Mouse (Mus musculus) cerebellum, adult 11-12 months (tissue): ENCODE results near the gene Magi2.

ENCODE experiments used
- DNase-seq: peaks from one replicate; pipeline ENCODE4 v3.0.0; 2022

Magi2 gene

DNA sequence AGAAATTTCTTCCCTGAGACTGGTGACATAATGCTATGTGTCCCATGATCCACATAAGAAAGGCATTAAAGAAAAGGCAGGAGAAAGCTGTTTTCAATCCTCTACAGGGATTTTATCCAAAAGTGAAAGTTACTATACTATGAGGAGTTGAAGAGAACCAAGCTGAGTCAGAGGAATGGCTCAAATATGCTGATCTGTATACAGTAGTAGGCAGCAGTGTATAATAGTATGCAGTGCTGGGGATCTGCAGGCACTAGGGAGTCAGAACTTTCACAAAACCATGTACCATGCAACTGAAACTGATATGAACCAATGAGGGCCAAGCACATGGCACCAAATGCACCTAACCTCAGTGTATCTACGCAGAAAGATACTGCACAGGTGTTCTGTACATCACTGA, 855.5 kb downstream of the Magi2 start:
- no peak for DNase-seq

DNA sequence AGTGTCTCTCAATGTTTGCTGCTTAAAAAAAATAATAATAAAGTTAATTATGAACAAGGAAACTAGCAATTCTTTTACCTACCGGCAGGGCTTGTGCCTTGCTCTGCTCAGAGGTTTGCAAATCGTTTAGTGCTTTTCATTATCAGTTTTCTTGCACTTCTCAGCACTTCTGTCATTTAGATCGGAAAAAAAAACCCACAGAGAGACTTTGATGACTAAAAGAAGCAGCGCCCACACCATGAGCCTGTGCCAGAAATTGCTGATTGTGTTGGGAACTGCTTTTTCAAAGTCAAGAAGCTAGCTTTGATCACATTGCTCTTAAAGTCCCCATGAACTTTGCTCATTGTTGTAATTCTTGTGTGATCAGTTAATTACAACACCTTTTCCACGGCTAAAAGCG, 860.2 kb downstream of the Magi2 start:
- no peak for DNase-seq

GRCm38 (mm10) chr5:20103869-20104268, 877.0 kb downstream of the Magi2 start:
- no peak for DNase-seq

- no peak for DNase-seq
Observed at GRCm38 (mm10) chr5:20104496-20104895, 877.7 kb downstream of the Magi2 start.

- peak; percentile 57 for DNase-seq
Observed at GRCm38 (mm10) chr5:20109496-20109895, 882.7 kb downstream of the Magi2 start.

GRCm38 (mm10) chr5:20117156-20117555, 890.3 kb downstream of the Magi2 start:
- DNase-seq = no peak

GRCm38 (mm10) chr5:20140235-20140634, 913.4 kb downstream of the Magi2 start:
- DNase-seq = no peak

- DNase-seq = no peak
Observed at GRCm38 (mm10) chr5:20140662-20141444, 914.0 kb downstream of the Magi2 start.

- no peak for DNase-seq
Observed at GRCm38 (mm10) chr5:20153359-20154125, 926.7 kb downstream of the Magi2 start.

DNA sequence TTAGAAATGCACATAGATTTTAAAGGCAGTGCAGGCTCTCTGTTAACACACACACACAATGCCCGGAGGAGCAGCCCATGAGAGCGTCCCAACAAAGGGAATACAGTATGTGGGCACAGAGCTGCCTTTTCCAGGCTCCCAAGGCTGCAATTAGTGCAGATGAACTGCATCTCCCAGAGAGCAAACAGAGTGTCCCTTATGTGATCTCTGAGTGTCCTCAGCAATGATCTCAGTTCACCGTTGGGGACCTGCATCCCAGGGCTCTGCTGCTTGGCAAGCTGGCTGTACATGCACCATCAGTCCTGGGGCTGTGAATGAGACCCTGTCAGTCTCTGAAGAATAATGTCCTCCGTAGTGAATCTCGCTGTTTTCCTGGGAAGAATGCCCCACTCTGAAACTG, 969.9 kb downstream of the Magi2 start:
- no peak for DNase-seq

DNA sequence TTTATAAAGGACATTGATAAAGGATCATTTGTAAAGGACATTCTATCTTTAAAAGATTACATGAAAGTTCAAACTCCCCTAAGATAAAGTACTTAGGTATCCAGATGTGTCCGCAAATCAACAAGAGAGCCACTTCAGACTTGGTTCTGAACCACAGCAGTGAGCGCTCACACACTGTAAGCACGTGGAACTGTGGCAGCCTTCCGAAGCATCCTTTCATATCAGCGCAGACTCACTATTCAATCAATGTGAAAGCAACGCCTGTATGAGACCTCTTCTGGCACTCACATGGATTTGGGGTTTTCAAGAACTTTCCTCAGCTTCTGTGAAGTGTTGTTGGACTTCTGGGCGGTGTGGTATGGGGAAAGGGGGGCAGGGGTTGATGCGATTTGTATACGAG, 970.6 kb downstream of the Magi2 start:
- no peak for DNase-seq

- no peak for DNase-seq
Observed at GRCm38 (mm10) chr5:20201348-20201747, 974.5 kb downstream of the Magi2 start.

DNA sequence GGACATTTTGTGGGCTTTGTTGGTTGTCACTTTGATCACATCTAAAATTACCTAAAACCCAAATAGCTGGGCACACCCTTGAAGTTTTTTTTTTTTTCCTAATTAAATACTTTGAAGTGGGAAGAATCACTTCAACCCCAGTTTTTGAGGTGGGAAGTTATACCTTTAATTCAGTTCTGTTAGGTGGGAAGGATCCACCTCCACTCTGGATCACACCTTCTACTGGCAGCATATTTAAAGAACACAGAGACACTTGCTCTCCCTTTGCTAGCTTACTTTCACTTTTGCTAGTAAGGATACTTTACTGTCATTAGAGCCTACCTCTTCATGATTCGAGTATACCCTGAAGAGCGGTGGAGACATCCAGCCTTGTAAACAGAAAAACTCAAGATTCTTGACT, 981.3 kb downstream of the Magi2 start:
- DNase-seq = no peak

GRCm38 (mm10) chr5:20213299-20213698, 986.5 kb downstream of the Magi2 start:
- no peak for DNase-seq

DNA sequence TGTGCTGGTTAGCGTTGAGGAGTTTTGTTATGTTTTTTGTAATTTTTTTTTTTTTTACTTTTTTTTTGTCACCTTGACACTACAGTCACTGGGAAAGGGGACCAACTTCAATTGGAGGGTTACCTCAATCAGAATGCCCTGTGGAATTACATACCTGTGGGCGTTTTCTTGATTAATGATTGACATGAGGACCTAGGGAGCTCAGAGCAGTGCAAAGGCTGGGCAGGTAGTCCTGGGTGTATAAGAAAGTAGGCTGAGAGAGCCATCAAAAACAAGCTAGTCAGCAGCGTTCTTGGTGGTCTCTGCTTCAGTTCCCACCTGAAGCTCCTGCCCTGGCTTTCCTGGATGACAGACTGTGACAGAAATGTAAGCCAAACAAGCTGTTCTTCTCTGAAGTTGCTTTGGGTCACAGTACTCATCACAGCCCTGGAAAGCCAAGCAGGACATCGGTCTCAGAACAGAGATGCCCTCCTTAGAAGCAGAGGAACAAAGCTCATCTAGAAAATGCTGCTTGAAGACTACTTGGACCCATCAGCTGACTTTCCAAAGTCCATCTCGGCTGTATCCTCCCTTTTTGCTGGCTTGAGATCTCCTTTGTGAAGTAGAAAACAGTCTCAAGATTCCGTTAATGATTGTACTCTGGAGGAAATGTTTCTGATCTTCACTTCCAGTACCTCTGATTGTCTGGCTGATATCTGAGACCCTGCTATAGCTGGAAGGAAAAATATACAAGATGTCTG, 999.8 kb downstream of the Magi2 start:
- DNase-seq = no peak

GRCm38 (mm10) chr5:20227912-20228762, 1001.3 kb downstream of the Magi2 start:
- no peak for DNase-seq

DNA sequence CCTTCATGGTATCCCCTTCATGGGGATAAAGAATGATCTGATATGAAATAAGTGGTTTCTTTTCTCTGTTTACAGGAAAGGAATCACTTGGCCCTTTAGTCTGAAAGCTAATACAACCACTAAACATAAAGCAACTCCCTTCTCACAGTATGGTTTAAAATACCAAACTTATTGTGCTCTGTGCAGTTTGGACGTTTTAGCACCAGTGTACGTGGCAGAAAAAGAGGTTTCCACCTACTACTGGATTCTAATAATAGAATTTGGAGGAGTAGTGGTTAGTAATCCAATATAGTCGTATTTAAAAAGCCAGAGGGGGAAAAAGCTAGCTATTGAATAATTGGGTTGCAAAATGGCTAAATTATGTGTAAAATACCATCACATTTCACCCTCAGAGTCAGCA, 1005.1 kb downstream of the Magi2 start:
- no peak for DNase-seq

GRCm38 (mm10) chr5:20241523-20241922, 1014.7 kb downstream of the Magi2 start:
- no peak for DNase-seq

DNA sequence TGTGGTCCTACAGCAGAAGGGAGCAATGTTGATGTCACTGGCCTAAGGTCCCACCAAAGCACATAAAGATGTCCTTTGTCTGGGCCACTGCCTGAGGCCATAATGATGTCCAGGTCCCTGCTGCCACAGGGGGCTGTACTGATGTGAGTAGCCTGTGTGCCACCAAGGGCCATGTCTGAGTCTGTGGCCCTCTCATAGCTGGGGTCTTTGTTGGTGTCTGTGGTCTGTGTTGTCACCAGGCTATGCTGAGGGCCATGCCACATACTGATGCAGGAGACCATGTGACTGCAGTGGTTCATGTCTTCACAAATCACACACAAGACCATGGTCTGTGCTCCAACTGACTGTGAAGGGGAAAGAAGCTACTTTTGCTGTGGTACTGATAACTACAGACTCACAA, 1015.7 kb downstream of the Magi2 start:
- no peak for DNase-seq

DNA sequence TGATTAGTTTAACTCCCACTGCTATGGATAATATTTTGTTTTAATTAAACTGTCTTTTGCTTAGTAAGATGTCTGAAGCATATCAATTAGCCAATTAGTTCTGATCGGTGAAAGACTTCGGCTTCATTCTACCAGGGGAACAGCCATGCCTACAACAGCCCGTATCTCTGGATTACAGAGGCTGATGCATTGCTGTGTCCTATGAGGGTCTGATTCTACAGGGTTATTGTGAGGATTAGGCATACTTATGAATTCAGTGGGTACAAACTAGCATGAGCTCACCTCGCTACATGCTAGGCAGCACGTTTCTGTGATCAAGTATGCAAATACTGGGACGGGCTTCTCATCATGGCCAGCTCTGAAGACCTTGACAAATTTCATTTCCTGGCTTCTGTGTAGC, 1022.5 kb downstream of the Magi2 start:
- DNase-seq = no peak

- peak; percentile 27 for DNase-seq
Observed at GRCm38 (mm10) chr5:20251541-20251940, 1024.7 kb downstream of the Magi2 start.

GRCm38 (mm10) chr5:20256150-20256868, 1029.5 kb downstream of the Magi2 start:
- DNase-seq = no peak
